Mouse (Mus musculus) granulocyte monocyte progenitor cell, adult 5-6 weeks (primary cell): ENCODE results near the gene Slc37a1. TPM values are rescaled to one million over a fixed set of nuclear protein-coding genes. Genes with fewer than 3 reads are reported as not detected.
"Not testable (repeated sequence)": the region's sequence is repeated elsewhere in the genome, so short reads cannot be mapped to it uniquely, and the experiment has no call there.

Experiments
- ATAC-seq: replicated peaks from 2 replicates; pipeline ENCODE4 v1.8.0; 2016; ENCODE audit warnings: mild to moderate bottlenecking, moderate TSS enrichment, inconsistent platforms; ENCODE audit not compliant: poor library complexity, severe bottlenecking
- total RNA-seq, 2 experiments: library from RNA; stranded (forward) in 1 of 2; stranded (reverse) in 1 of 2; fragments of 200-712, 200-1000 nt in 1 of 2; fragments of >200 nt in 1 of 2; fragmentation: Nextera tagmentation in 1 of 2; gene quantifications; 2 replicates each; pipeline ENCODE4 v1.2.3; 2014 to 2017

The Slc37a1 gene
- total RNA-seq, 2 experiments from 2014 or later: 7.4 to 8.0 TPM

- no peak for ATAC-seq
Observed at GRCm38 (mm10) chr17:31339769-31340168, 53.2 kb downstream of the Slc37a1 start.

DNA sequence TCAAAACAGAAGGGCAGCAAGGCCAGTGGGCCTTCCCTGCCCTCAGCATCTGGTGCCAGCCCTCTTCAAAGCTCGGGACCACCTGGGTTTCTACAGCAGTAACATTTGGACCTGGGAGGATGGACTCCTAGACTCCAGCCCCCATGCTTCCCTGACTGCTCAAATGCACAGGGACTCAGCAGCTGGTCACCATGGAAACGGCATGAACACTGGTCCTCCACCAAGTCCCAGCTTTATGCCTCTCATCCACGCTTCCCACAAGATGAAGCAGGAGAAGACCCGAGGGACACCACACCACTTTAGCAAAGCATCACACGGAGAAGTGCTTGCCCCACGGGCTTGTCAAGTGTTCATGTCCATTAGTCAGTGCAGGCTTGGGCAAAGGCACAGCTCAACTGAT, 55.6 kb downstream of the Slc37a1 start:
- no peak for ATAC-seq

DNA sequence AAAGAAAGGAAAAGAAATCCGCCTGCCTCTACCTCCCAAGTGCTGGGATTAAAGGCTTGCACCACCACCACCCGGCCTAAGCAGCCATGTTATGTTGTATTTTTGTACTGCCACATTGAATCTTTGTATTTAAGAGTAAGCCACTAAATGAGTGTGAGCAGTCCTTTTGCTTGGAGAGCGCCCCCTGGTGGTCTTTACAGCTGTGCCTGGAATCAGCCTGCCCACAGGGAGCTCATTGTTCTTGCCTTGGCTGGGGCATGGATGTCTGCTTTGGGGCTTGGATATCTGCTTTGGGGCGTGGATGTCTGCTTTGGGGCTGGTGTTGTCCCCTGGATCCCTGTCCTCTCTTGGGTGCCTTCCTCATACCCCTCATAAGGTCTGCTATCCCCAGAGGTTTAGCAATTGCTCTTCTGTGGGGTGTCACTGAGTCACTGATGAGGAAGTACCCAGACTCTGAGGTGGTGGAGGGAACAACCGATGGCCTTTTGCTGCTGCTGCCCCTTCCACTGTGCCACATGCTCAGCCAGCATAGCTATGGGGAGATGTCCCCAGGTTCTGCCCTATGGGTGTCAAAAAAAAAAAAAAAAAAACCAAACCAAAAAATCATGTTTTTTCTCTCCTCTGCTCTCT, 57.7 kb downstream of the Slc37a1 start:
- peak; percentile 71 for ATAC-seq

GRCm38 (mm10) chr17:31344816-31345215, 58.2 kb downstream of the Slc37a1 start:
- ATAC-seq: no peak

DNA sequence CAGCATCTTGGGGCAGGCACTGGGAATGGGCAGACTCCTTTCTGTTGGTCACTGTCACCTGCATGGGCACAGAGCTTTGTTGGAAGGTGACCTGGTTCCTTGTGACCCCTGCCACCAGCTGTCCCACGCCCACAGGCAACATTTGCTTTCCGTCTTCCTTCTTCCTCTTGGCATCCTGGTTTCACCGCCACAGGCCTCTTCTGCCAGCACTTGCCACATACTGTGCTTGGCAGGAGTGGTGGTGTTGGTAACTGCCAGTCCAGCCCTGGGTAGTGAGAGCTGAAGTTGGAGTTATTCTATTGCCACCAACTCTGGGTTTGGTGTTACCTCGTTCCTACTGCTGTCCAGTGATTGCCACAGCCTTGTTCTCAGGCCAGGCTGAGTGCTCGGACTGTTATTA, 61.5 kb downstream of the Slc37a1 start:
- ATAC-seq: no peak

- no peak for ATAC-seq
Observed at GRCm38 (mm10) chr17:31349388-31349787, 62.8 kb downstream of the Slc37a1 start.

- no peak for ATAC-seq
Observed at GRCm38 (mm10) chr17:31351984-31352383, 65.4 kb downstream of the Slc37a1 start.

DNA sequence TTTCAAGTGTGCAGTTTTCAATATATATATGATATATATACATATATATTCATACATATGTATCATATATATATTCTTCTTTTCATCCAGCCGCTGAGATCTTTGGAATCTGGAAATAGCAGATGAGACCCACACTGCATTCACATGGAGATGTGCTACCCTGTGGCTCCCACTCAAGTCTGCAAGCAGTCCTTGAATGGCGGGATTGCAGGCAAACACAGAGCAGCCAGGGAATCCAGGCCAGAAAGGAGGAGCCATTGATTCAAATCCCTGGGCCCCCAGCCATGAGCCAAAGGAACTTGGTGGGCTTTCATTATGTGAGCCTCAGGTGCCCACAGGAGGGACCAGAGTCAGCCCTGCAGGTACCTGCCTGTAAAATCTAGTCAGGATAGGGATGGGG, 66.7 kb downstream of the Slc37a1 start:
- ATAC-seq: no peak

GRCm38 (mm10) chr17:31354684-31355083, 68.1 kb downstream of the Slc37a1 start:
- not testable (repeated sequence) for ATAC-seq

DNA sequence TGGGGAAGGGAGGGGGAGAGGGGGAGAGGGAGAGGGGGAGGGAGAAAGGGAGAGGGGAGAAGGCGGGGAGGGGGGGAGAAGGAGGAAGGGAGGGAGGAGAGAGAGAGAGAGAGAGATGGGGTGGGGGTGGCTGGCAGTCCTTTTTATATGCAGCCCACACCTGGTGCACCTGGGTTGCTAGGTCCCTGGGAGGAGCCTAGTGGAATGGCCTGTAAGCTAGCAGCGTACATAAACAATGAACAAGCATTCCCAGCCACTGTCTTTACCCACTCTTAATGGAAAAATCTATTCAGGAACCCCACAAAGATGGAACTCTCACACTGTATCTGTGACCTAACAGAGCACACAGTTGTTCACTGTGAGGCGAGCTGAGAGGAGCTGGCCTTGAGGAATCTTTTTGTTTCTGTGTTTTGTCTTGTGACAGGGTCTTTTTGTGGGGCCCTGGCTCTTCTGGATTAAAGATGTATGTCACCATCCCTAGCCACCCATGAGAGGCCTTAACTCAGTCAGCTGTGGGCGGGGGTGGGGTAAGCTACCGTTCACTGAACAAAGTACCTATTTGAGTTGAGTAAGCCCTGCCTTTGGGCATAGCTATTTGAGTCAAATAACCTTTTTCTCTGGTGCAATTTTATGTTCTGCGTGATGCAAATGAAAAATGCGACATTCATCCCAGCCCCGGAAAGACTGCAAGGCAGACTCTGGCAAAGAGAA, 69.4 kb downstream of the Slc37a1 start:
- no peak for ATAC-seq

DNA sequence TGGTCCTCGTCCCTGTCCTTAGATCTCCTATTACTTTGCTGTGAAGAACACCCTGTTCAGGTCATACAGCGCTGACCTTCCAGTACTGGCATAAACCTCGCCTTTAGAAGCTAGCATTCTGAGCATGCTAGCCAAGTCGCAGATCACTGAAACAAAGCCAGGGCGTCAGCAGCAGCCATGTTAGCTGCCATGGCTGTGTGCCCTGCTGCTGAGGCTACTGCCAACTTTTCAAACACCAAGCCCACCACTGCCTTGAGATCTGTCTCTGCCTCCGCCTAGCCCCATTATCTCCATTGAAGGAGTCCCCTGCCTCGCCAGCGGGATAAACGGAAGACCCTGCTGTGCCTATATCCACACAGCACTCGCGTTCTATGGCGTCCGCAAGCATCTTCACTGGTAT, 74.0 kb downstream of the Slc37a1 start:
- no peak for ATAC-seq

DNA sequence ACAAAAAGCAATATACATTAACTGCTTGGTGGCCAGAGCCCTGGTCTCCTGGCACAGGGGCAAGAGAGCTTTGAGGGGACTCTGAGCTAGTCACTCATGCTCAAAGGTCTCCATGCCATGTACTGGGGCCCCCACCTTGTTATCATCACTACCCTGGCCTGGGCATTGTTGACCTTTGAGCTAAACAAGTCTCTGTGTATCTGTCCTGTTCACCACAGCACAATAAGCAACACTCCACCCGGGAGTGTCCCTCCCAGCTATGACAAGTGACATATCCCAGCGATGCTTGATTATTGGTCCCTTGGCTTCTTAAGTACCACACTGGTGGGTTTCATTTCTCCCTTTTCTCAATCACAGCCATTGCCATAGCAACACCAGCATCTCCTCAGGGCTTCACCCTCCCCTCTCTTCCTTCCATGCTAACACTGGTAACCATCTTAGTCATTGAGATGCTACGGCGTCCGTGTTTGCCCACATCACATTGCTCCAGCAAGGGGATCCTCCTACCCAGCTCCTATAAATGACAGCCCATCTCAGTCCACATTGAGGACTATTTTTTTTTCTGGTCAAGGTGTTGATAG, 79.1 kb downstream of the Slc37a1 start:
- ATAC-seq: no peak

GRCm38 (mm10) chr17:31370221-31370620, 83.6 kb downstream of the Slc37a1 start:
- ATAC-seq: no peak

GRCm38 (mm10) chr17:31370931-31371330, 84.3 kb downstream of the Slc37a1 start:
- no peak for ATAC-seq

DNA sequence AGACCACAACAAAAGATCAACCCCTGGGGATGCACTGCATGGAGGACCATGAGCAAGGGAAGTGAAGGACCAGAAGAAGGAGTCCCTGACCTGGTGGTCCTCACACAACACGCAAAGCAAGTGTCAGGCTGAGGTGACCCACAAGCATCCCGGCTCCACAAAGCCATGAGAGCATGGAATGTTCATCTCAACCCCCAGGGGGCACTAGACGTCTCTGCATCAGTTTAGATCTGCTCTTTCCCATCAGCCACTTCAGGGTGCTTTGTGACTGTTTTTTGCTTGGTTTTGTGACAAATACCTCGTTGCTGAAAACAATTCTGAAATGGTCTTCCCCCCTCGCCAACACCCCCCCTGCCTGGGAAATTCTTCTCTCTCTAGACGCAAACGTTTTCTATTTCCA, 91.4 kb downstream of the Slc37a1 start:
- ATAC-seq: peak; percentile 52

DNA sequence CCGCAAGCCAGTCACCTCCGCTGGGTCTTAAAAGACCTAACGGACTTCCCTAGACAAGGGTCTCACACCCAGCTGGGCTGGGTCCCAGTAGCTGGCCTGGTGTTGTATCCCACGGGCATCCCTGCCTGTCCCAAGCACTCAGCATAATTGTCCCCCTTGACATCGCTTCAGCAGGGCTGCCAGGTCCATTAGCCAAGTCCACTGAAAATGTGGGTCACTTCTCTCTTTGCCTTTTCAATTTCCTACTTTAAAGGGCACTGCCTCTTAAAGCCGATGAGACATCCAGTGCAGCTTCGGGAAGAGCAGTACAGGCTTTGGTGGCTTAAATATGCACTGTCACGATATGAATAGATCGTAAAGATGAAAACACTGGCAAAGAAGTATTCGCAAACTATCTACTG, 91.8 kb downstream of the Slc37a1 start:
- no peak for ATAC-seq

DNA sequence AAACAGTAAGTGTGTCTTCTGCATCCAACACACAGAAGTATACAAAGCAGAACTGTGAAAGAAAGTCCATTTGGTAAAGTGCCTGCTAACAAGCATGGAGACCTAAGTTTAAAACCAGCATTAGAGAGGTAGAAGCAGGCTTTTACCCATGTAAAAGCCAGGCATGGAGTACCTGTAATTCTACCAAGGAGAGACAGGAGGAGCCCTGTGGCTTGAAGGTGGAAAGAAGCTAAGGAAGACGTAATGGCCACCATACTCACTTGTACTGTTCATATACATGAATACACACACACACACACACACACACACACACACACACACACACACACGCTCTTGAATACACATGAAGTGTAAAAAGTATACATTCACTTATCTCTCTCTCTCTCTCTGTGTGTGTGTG, 92.5 kb downstream of the Slc37a1 start:
- ATAC-seq: no peak

DNA sequence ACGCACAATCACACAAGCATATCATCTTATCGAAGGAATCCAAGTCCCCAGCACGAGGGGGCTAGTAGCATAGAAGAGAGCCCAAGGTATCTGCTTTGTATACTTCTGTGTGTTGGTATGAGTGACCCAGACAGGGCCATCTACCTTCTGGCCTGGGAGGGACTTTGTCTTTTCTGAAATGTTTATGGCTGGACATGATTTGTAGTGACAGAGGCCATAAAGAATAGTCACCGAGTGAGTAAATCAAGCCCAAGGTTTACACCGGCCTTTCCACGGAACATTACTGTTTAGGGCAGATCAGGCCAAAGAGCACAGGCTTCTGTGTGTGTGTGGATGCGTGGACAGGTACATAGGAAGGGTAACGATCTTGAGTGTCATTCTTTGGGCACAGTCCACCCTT, 93.3 kb downstream of the Slc37a1 start:
- ATAC-seq: no peak

DNA sequence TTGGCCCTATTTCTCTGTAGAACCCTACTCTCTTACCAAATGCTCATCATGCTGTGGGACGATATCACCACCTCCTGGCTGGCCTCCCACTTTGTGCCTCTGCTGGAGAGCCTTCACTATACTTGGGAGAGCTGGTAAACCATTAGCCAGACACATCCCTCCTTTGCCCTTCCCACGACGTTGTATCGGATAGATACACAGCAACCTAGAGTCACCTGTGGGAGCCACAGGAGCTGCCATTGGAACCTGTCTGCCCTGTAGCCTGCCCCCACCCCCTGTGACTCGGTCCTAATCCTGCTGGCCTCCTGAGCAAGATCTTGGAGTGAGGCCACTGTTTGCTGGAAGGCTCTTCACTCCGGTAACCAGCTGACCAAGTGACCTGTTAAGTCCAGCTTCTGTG, 96.7 kb downstream of the Slc37a1 start:
- no peak for ATAC-seq

GRCm38 (mm10) chr17:31384968-31385627, 98.5 kb downstream of the Slc37a1 start:
- ATAC-seq: no peak
